Mouse (Mus musculus) ovary, postnatal 14 days (tissue): Measurements from ENCODE around the gene 2610528A11Rik.
A peak's percentile ranks its signal among the peaks of the same experiment; 100 is the strongest.

Source experiments
- DNase-seq: peaks from one replicate; pipeline ENCODE4 v3.0.0; 2022; ENCODE audit warnings: low spot score

2610528A11Rik gene

GRCm38 (mm10) chr14:37094436-37094835 is 19.4 kb downstream of the 2610528A11Rik start:
- DNase-seq: no peak

DNA sequence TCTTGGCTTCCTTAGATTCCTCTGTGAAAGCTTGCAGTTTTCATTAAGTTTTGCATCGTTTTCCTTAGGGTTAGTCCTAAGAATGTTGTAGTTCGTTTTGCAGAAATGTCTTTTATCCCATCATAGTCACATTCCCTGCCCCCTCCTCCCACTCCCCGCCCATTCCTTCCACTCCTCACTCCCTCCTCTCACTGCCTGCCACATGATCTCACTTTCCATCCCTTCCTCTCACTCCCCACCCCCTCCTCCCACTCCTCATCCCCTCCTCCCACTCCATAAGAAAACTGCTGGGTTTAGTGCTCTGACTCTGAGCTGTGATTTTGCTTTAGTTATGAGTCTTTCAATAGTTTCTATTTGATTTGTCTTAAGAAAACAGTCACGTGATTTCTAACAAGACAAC is 30.1 kb downstream of the 2610528A11Rik start:
- DNase-seq: no peak

DNA sequence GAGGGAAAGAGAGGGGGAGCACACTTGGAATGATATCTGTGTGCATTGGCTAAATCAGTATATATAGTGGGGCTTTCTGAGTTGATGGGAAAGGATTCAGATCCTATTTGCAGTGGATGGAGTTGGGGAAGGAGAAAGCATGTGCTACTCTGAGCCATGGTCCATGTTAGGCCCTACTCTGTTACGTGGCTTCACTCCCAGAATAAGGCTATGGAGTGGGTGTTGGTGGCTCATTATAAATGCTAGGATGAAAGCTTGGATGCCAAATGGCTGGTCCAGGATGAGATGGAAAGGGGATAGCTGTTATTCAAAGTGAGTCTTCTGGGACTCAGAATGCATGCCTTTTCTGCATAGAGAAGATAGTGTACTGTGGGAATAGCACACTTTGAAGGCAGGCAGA is 33.1 kb downstream of the 2610528A11Rik start:
- no peak for DNase-seq

DNA sequence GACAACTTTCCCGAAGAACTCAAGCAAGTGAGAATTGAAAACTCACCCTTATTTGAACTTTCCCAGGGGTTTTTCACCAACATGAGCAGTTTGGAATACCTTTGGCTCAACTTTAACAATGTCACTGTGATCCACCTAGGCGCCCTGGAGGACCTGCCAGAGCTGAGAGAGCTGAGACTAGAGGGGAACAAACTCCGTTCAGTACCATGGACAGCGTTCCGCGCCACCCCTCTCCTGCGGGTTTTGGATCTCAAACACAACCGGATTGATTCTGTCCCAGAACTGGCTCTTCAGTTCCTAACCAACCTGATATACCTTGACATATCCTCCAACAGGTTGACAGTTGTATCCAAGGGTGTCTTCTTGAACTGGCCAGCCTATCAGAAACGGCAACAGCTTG is 45.3 kb downstream of the 2610528A11Rik start:
- DNase-seq: peak; percentile 61

DNA sequence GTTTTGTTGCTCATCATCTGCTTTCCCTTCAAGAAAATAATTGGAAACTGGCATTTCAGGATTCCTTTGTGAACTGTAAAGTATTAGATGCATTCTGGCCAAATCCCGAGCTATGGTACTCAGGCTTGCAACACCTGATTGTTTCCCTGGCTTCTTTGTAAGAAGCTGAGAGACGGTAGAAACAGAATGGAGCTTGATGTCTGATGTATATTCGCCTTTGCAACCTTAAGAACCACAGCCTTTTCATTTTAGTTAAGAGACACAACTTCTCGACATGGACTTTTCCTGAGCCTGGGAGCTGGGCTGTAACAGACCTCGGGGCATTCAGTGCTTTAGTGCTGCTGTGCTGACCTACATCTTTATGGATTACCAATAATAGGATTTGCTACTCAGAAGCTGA is 46.2 kb downstream of the 2610528A11Rik start, which contains the start of gene Lrit2:
Gene Lrit2, plus strand, starts transcription at position 301 of the 400 bp plus-strand sequence.
- no peak for DNase-seq

GRCm38 (mm10) chr14:37066636-37067035 is 47.2 kb downstream of the 2610528A11Rik start:
- DNase-seq: no peak

- no peak for DNase-seq
Measured at GRCm38 (mm10) chr14:37064849-37065248, 49.0 kb downstream of the 2610528A11Rik start.
